Comparison of ENCODE assay signal across 8 mouse cellular contexts in the genomic region with DNA sequence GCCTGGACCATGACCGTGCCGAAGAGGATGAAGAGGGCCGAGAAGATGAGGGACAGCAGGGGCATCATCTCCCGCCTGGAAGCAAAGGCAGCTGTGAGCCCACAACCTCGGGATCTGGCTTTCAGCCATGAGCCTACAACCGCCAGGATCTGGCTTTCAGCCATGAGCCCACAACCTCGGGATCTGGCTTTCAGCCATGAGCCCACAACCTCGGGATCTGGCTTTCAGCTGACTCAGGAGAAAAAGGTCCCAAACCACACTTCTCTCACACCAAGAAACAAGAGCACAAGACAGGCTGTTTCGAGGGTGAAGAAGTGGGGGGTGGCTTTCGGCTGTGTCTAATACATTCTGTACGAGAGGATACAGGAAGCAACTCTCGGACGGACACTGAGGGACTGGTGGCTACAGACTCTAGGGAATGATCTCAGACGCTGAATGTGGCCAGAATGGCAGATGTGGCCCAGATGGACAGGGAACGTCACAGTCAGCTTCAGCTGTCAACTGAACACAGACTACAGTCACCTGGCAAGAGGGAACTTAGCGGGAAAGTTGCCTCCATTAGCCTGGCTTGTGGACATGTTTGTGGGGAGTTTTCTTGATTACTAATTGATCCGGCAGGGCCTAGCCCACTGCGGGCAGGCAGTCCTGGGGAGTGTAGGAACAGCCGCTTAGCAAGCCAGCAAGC. TPM values are rescaled to one million over a fixed set of nuclear protein-coding genes. Genes with fewer than 3 reads are reported as not detected.
DNase-seq lines count a peak whose midpoint lies in the region; TF ChIP-seq lines count a peak whose summit lies in the region.

No protein-coding gene starts in this region.

- peaks cover 12% of the 10 kb centered on the region for H3K4me1 ChIP-seq in heart, adult 2 months (ENCODE audit: control insufficient read depth, insufficient read depth, low read length)
- peaks cover 0 to 5% of the 10 kb centered on the region in 2 experiments; a peak in 2 of 4 replicates for H3K4me1 ChIP-seq in ES-E14 (ENCODE audit: control insufficient read depth in 2 of 2, insufficient read depth in 2 of 2, low read length in 2 of 2, poor library complexity in 1 of 2)
- peaks cover 8% of the 10 kb centered on the region; the same call in 1 of the 2 replicates for H3K4me1 ChIP-seq in embryonic fibroblast, embryonic 13.5 days (ENCODE audit: control insufficient read depth, insufficient read depth, low read length)

- TF ChIP-seq EP300 in heart, adult 2 months (IDR thresholded peaks at IDR 0.05; ENCODE audit: insufficient read depth, low read depth, low read length), result 0 out of 2 replicates have a peak, but pooled peaks have one; percentile 34

- no peak for TF ChIP-seq POLR2A in heart, adult 2 months (IDR thresholded peaks at IDR 0.05; ENCODE audit: insufficient read depth, low read depth, low read length)
- TF ChIP-seq POLR2A in embryonic fibroblast, embryonic 13.5 days (IDR thresholded peaks at IDR 0.05; ENCODE audit: low read depth, low read length), result no peak

- intact Hi-C loops in heart, adult 2 months (cut with DNase I), result no loop called here
- intact Hi-C loops in heart, postnatal 25 days (cut with DNase I), result no loop called here

- WGBS in heart, adult 2 months, result 9% methylated on average over 19 of the region's 19 CpGs

- in situ Hi-C loops in ES-E14 (cut with MboI; ENCODE audit: low sequenced_read_pairs in 2 of 2, unreplicated experiment in 2 of 2), result no loop called here

- no peak for TF ChIP-seq CTCF in heart, adult 2 months (IDR thresholded peaks at IDR 0.05)
- TF ChIP-seq CTCF in embryonic fibroblast, embryonic 13.5 days (IDR thresholded peaks at IDR 0.05; ENCODE audit: borderline replicate concordance, insufficient read depth, low read length), result no peak

- peak overlapping the region; percentile 78 for H3K27ac ChIP-seq in heart, adult 2 months
- H3K27ac ChIP-seq in ES-E14 (ENCODE audit: insufficient read depth, low read depth, low read length, poor library complexity, severe bottlenecking), result no peak overlapping the region; the same call in 1 of the 2 replicates
- peak overlapping the region; percentile 85 for H3K27ac ChIP-seq in embryonic fibroblast, embryonic 13.5 days (ENCODE audit: insufficient read depth, low read length)

- DNase-seq in heart, adult 2 months, result peak; percentile 70 to 71
- no peak for DNase-seq in heart, postnatal 25 days (ENCODE audit: low spot score)
- DNase-seq in ES-E14 (ENCODE audit: low read depth, low spot score), result no peak
- DNase-seq in kidney, adult 11 months, result peak; percentile 30
- DNase-seq in lung, postnatal 14 days, result peak; percentile 35
- DNase-seq in adrenal gland, adult 8-10 months, result no peak
- DNase-seq in adrenal gland, postnatal 4 days (ENCODE audit: low spot score in 2 of 2), result no peak

- no peaks in the 10 kb centered on the region for H3K27me3 ChIP-seq in heart, adult 2 months (ENCODE audit: control insufficient read depth, insufficient read depth, low read length)

- H3K4me3 ChIP-seq in heart, adult 2 months, result no peak overlapping the region
- peak overlapping the region in 1 of 2 experiments; percentile 48; a peak in 2 of 4 replicates for H3K4me3 ChIP-seq in ES-E14 (ENCODE audit: insufficient read depth in 1 of 2, low read depth in 1 of 2, low read length in 2 of 2, poor library complexity in 1 of 2, severe bottlenecking in 1 of 2)
- H3K4me3 ChIP-seq in embryonic fibroblast, embryonic 13.5 days (ENCODE audit: insufficient read depth, low read length), result no peak overlapping the region

- H3K9ac ChIP-seq in heart, adult 2 months (ENCODE audit: low read depth, low read length), result peak overlapping the region; percentile 15; the same call in 1 of the 2 replicates
- H3K9ac ChIP-seq in ES-E14 (ENCODE audit: insufficient read depth, low read depth, low read length, poor library complexity, severe bottlenecking), result no peak overlapping the region

- H3K9me3 ChIP-seq in ES-E14 (ENCODE audit: control insufficient read depth, insufficient read depth, low read depth, low read length), result no peaks in the 10 kb centered on the region

- H3K36me3 ChIP-seq in heart, adult 2 months (ENCODE audit: control insufficient read depth, insufficient read depth, low read length), result no peaks in the 10 kb centered on the region
- H3K36me3 ChIP-seq in ES-E14 (ENCODE audit: control insufficient read depth, insufficient read depth, low read length, poor library complexity, severe bottlenecking), result peaks cover 32% of the 10 kb centered on the region

- no peaks in the 10 kb centered on the region for H3K79me2 ChIP-seq in heart, adult 2 months (replicated peaks; ENCODE audit: control insufficient read depth, insufficient read depth, low read length)

TF ChIP-seq in ES-E14, 5 proteins besides CTCF, POLR2A, EP300 and RAD21:
- peak; percentile 43; the same call in 1 of the 2 replicates for TF ChIP-seq MAFK (IDR thresholded peaks at IDR 0.05; ENCODE audit: insufficient read depth, low read depth, low read length)
- no peak for TF ChIP-seq HCFC1 (IDR thresholded peaks at IDR 0.05; ENCODE audit: borderline replicate concordance, insufficient read depth, low read length)
- TF ChIP-seq CHD2 (IDR thresholded peaks at IDR 0.05; ENCODE audit: low read depth, low read length), result no peak

RNA-seq across cellular contexts. Expression of gene Agmat, which starts 20.3 kb away (rescaled TPM):
- under 1 TPM; 0.23 to 0.32 TPM for total RNA-seq in heart, adult 2 months (2021)
- polyA plus RNA-seq in heart, adult 2 months (2012; rRNA removed), result 0.57 and 1.1 TPM in 2 replicates
- under 1 TPM; 0.36 to 0.56 TPM for total RNA-seq in heart, postnatal 25 days (2021)
- 0.62 and 1.3 TPM in 2 replicates for total RNA-seq in ES-E14 (2012; rRNA removed)
- not detected in 2 replicates for polyA plus RNA-seq in embryonic fibroblast, embryonic 13.5 days (2011; ENCODE audit: insufficient read length, low read depth, missing spikeins)
- total RNA-seq in adrenal gland, adult 8-10 months (2022), result 10 to 100 TPM in 3 of 4 experiments, 1 to 10 TPM in 1; 9.4 to 59.0 (median 32.8) TPM
- total RNA-seq in adrenal gland, postnatal 4 days (2021), result 10 to 100 TPM in 1 of 2 experiments, 1 to 10 TPM in 1; 4.9 to 13.6 TPM

RNA-seq across cellular contexts. Expression of gene Dnajc16, which starts 23.9 kb away (rescaled TPM):
- 10 to 100 TPM; 20.4 to 24.9 TPM for total RNA-seq in heart, adult 2 months (2021)
- polyA plus RNA-seq in heart, adult 2 months (2012; rRNA removed), result 12.5 and 20.9 TPM in 2 replicates
- 10 to 100 TPM; 17.7 to 22.9 TPM for total RNA-seq in heart, postnatal 25 days (2021)
- total RNA-seq in ES-E14 (2012; rRNA removed), result 12.1 and 19.3 TPM in 2 replicates
- polyA plus RNA-seq in embryonic fibroblast, embryonic 13.5 days (2011; ENCODE audit: insufficient read length, low read depth, missing spikeins), result 10.0 and 11.3 TPM in 2 replicates
- total RNA-seq in adrenal gland, adult 8-10 months (2022), result 10 to 100 TPM; 28.1 to 36.3 (median 32.7) TPM
- 10 to 100 TPM; 19.8 to 20.1 TPM for total RNA-seq in adrenal gland, postnatal 4 days (2021)

RNA-seq across cellular contexts. Expression of gene Casp9, which starts 26.6 kb away (rescaled TPM):
- 1 to 10 TPM; 7.5 to 8.1 TPM for total RNA-seq in heart, adult 2 months (2021)
- polyA plus RNA-seq in heart, adult 2 months (2012; rRNA removed), result 10.0 and 15.5 TPM in 2 replicates
- 1 to 10 TPM; 7.9 to 8.6 TPM for total RNA-seq in heart, postnatal 25 days (2021)
- total RNA-seq in ES-E14 (2012; rRNA removed), result 5.5 and 6.1 TPM in 2 replicates
- 10.0 and 13.2 TPM in 2 replicates for polyA plus RNA-seq in embryonic fibroblast, embryonic 13.5 days (2011; ENCODE audit: insufficient read length, low read depth, missing spikeins)
- total RNA-seq in adrenal gland, adult 8-10 months (2022), result 10 to 100 TPM; 21.4 to 29.4 (median 26.5) TPM
- 10 to 100 TPM; 31.5 to 32.4 TPM for total RNA-seq in adrenal gland, postnatal 4 days (2021)

RNA-seq across cellular contexts. Expression of gene Ddi2, which starts 43.6 kb away (rescaled TPM):
- 10 to 100 TPM; 28.6 to 29.4 TPM for total RNA-seq in heart, adult 2 months (2021)
- polyA plus RNA-seq in heart, adult 2 months (2012; rRNA removed), result 8.7 and 14.2 TPM in 2 replicates
- total RNA-seq in heart, postnatal 25 days (2021), result 10 to 100 TPM; 28.4 to 34.4 TPM
- total RNA-seq in ES-E14 (2012; rRNA removed), result 42.0 and 48.5 TPM in 2 replicates
- 27.6 and 30.9 TPM in 2 replicates for polyA plus RNA-seq in embryonic fibroblast, embryonic 13.5 days (2011; ENCODE audit: insufficient read length, low read depth, missing spikeins)
- total RNA-seq in adrenal gland, adult 8-10 months (2022), result 10 to 100 TPM; 49.4 to 67.9 (median 54.0) TPM
- total RNA-seq in adrenal gland, postnatal 4 days (2021), result 10 to 100 TPM; 51.8 to 56.0 TPM

RNA-seq across cellular contexts. Expression of gene Cela2a, which starts 59.1 kb away (rescaled TPM):
- total RNA-seq in heart, adult 2 months (2021), result not detected
- 0.26 and 0.62 TPM in 2 replicates for polyA plus RNA-seq in heart, adult 2 months (2012; rRNA removed)
- total RNA-seq in heart, postnatal 25 days (2021), result not detected
- 7.3 and 8.2 TPM in 2 replicates for total RNA-seq in ES-E14 (2012; rRNA removed)
- polyA plus RNA-seq in embryonic fibroblast, embryonic 13.5 days (2011; ENCODE audit: insufficient read length, low read depth, missing spikeins), result not detected in 2 replicates
- not detected for total RNA-seq in adrenal gland, adult 8-10 months (2022)
- total RNA-seq in adrenal gland, postnatal 4 days (2021), result 1,000 to 10,000 TPM in 1 of 2 experiments, under 1 TPM in 1; 0.56 to 1,571 TPM

Comparison
In these comparisons a context has a peak if more than half of its experiments do, and no peak if none do; other contexts are left out.
1. DNase-seq: peak in heart, adult 2 months (2 of 2), kidney, adult 11 months (single experiment) and lung, postnatal 14 days (single experiment); none in heart, postnatal 25 days (single experiment), ES-E14 (single experiment), adrenal gland, adult 8-10 months (single experiment) and adrenal gland, postnatal 4 days (0 of 2).